Mouse (Mus musculus): ENCODE results near the gene Syngr3. TPM values are rescaled to one million over a fixed set of nuclear protein-coding genes. Genes with fewer than 3 reads are reported as not detected.
A peak's percentile ranks its signal among the peaks of the same experiment; 100 is the strongest.

Syngr3 gene
- polyA plus RNA-seq, 1 experiment: 0.79 TPM

- H3K27ac ChIP-seq (ENCODE audit: insufficient read depth, low read depth, low read length): no peak overlapping the region
- no peak overlapping the region for H3K4me3 ChIP-seq (ENCODE audit: insufficient read depth, low read length)
- TF ChIP-seq POLR2A (IDR thresholded peaks at IDR 0.05; ENCODE audit: borderline replicate concordance, low read depth, low read length) (no peak), CTCF (IDR thresholded peaks at IDR 0.05; ENCODE audit: low read depth, low read length) (no peak)
- H3K4me1 ChIP-seq (ENCODE audit: control insufficient read depth, insufficient read depth, low read length): peaks cover 7% of the 10 kb centered on the region; the same call in 1 of the 2 replicates
Measured at GRCm38 (mm10) chr17:24701251-24701650, 11.5 kb upstream of the Syngr3 start.

GRCm38 (mm10) chr17:24699473-24699872 is 9.7 kb upstream of the Syngr3 start:
- no peak for TF ChIP-seq POLR2A (IDR thresholded peaks at IDR 0.05; ENCODE audit: borderline replicate concordance, low read depth, low read length)
- TF ChIP-seq CTCF (IDR thresholded peaks at IDR 0.05; ENCODE audit: low read depth, low read length): no peak
- no peak overlapping the region for H3K4me3 ChIP-seq (ENCODE audit: insufficient read depth, low read length)
- no peak overlapping the region for H3K27ac ChIP-seq (ENCODE audit: insufficient read depth, low read depth, low read length)
- peaks cover 8% of the 10 kb centered on the region for H3K4me1 ChIP-seq (ENCODE audit: control insufficient read depth, insufficient read depth, low read length)

- no peak for TF ChIP-seq POLR2A (IDR thresholded peaks at IDR 0.05; ENCODE audit: borderline replicate concordance, low read depth, low read length)
- no peak for TF ChIP-seq CTCF (IDR thresholded peaks at IDR 0.05; ENCODE audit: low read depth, low read length)
- H3K4me1 ChIP-seq (ENCODE audit: control insufficient read depth, insufficient read depth, low read length): peaks cover 12% of the 10 kb centered on the region
- no peak overlapping the region for H3K4me3 ChIP-seq (ENCODE audit: insufficient read depth, low read length)
- no peak overlapping the region for H3K27ac ChIP-seq (ENCODE audit: insufficient read depth, low read depth, low read length)
Measured at GRCm38 (mm10) chr17:24698715-24699114, 9.0 kb upstream of the Syngr3 start.

GRCm38 (mm10) chr17:24697985-24698384 is 8.2 kb upstream of the Syngr3 start:
- Histone ChIP-seq H3K4me1 (ENCODE audit: control insufficient read depth, insufficient read depth, low read length) (peaks cover 17% of the 10 kb centered on the region), H3K4me3 (ENCODE audit: insufficient read depth, low read length) (no peak overlapping the region), H3K27ac (ENCODE audit: insufficient read depth, low read depth, low read length) (no peak overlapping the region)
- no peak for TF ChIP-seq POLR2A (IDR thresholded peaks at IDR 0.05; ENCODE audit: borderline replicate concordance, low read depth, low read length)
- no peak for TF ChIP-seq CTCF (IDR thresholded peaks at IDR 0.05; ENCODE audit: low read depth, low read length)

GRCm38 (mm10) chr17:24696011-24696697 is 6.4 kb upstream of the Syngr3 start, which contains the start of the genes Gfer and Noxo1:
Gfer (minus strand) TSS chr17:24696156.
Noxo1 (plus strand) TSS chr17:24696234.
- TF ChIP-seq CTCF (IDR thresholded peaks at IDR 0.05; ENCODE audit: low read depth, low read length) (no peak), POLR2A (IDR thresholded peaks at IDR 0.05; ENCODE audit: borderline replicate concordance, low read depth, low read length) (no peak)
- peak within 1 kb of the TSS; percentile 98 for H3K4me3 ChIP-seq (ENCODE audit: insufficient read depth, low read length)
- peak within 1 kb of the TSS; percentile 52 for H3K27ac ChIP-seq (ENCODE audit: insufficient read depth, low read depth, low read length)
- H3K4me1 ChIP-seq (ENCODE audit: control insufficient read depth, insufficient read depth, low read length): peaks cover 33% of the 10 kb centered on the region

GRCm38 (mm10) chr17:24695326-24696010 is 5.7 kb upstream of the Syngr3 start:
- H3K4me1 ChIP-seq (ENCODE audit: control insufficient read depth, insufficient read depth, low read length): peaks cover 36% of the 10 kb centered on the region
- peak overlapping the region; percentile 52 for H3K27ac ChIP-seq (ENCODE audit: insufficient read depth, low read depth, low read length)
- H3K4me3 ChIP-seq (ENCODE audit: insufficient read depth, low read length): peak overlapping the region; percentile 98
- TF ChIP-seq POLR2A (IDR thresholded peaks at IDR 0.05; ENCODE audit: borderline replicate concordance, low read depth, low read length) (no peak), CTCF (IDR thresholded peaks at IDR 0.05; ENCODE audit: low read depth, low read length) (no peak)

- no peak for TF ChIP-seq CTCF (IDR thresholded peaks at IDR 0.05; ENCODE audit: low read depth, low read length)
- TF ChIP-seq POLR2A (IDR thresholded peaks at IDR 0.05; ENCODE audit: borderline replicate concordance, low read depth, low read length): no peak
- Histone ChIP-seq H3K4me3 (ENCODE audit: insufficient read depth, low read length) (no peak overlapping the region), H3K27ac (ENCODE audit: insufficient read depth, low read depth, low read length) (peak overlapping the region; percentile 43), H3K4me1 (ENCODE audit: control insufficient read depth, insufficient read depth, low read length) (peaks cover 43% of the 10 kb centered on the region)
Measured at GRCm38 (mm10) chr17:24692385-24692784, 2.6 kb upstream of the Syngr3 start.

- TF ChIP-seq POLR2A (IDR thresholded peaks at IDR 0.05; ENCODE audit: borderline replicate concordance, low read depth, low read length): no peak
- no peak for TF ChIP-seq CTCF (IDR thresholded peaks at IDR 0.05; ENCODE audit: low read depth, low read length)
- peaks cover 21% of the 10 kb centered on the region for H3K4me1 ChIP-seq (ENCODE audit: control insufficient read depth, insufficient read depth, low read length)
- peak overlapping the region; percentile 69 for H3K4me3 ChIP-seq (ENCODE audit: insufficient read depth, low read length)
- H3K27ac ChIP-seq (ENCODE audit: insufficient read depth, low read depth, low read length): no peak overlapping the region
Measured at GRCm38 (mm10) chr17:24687599-24687998, 2.2 kb downstream of the Syngr3 start.

GRCm38 (mm10) chr17:24687146-24687595 is 2.6 kb downstream of the Syngr3 start:
- H3K4me1 ChIP-seq (ENCODE audit: control insufficient read depth, insufficient read depth, low read length): peaks cover 19% of the 10 kb centered on the region
- H3K4me3 ChIP-seq (ENCODE audit: insufficient read depth, low read length): peak overlapping the region; percentile 69
- H3K27ac ChIP-seq (ENCODE audit: insufficient read depth, low read depth, low read length): no peak overlapping the region
- TF ChIP-seq CTCF (IDR thresholded peaks at IDR 0.05; ENCODE audit: low read depth, low read length) (no peak), POLR2A (IDR thresholded peaks at IDR 0.05; ENCODE audit: borderline replicate concordance, low read depth, low read length) (no peak)

GRCm38 (mm10) chr17:24686514-24686913 is 3.2 kb downstream of the Syngr3 start:
- TF ChIP-seq POLR2A (IDR thresholded peaks at IDR 0.05; ENCODE audit: borderline replicate concordance, low read depth, low read length) (no peak), CTCF (IDR thresholded peaks at IDR 0.05; ENCODE audit: low read depth, low read length) (no peak)

More at GRCm38 (mm10) chr17:24686514-24686913, 3.2 kb downstream of the Syngr3 start:
- Histone ChIP-seq H3K27ac (ENCODE audit: insufficient read depth, low read depth, low read length) (no peak overlapping the region), H3K4me1 (ENCODE audit: control insufficient read depth, insufficient read depth, low read length) (peaks cover 13% of the 10 kb centered on the region), H3K4me3 (ENCODE audit: insufficient read depth, low read length) (no peak overlapping the region)
